Mouse (Mus musculus): ENCODE results near the gene Zswim4. TPM values are rescaled to one million over a fixed set of nuclear protein-coding genes. Genes with fewer than 3 reads are reported as not detected.

Zswim4 gene
- polyA plus RNA-seq, 1 experiment from 2014 or later = 8.9 TPM

GRCm38 (mm10) chr8:84255858-84256257 is 19.0 kb upstream of the Zswim4 start:
- peaks cover 48% of the 10 kb centered on the region for H3K36me3 ChIP-seq
- H3K4me3 ChIP-seq (replicated peaks) = peak overlapping the region; percentile 82
- H3K27ac ChIP-seq = 0 out of 2 replicates have a peak overlapping the region, but pooled peaks have one; percentile 94
- H3K27me3 ChIP-seq (replicated peaks) = no peaks in the 10 kb centered on the region
- H3K9ac ChIP-seq = no peak overlapping the region
- ATAC-seq (ENCODE audit: insufficient read depth, low FRiP score, low read depth) = no peak
- H3K9me3 ChIP-seq = no peaks in the 10 kb centered on the region
- peak overlapping the region; percentile 90 for H3K4me2 ChIP-seq
- peaks cover 15% of the 10 kb centered on the region for H3K4me1 ChIP-seq
- 72% methylated on average over 3 of the region's 3 CpGs for WGBS

GRCm38 (mm10) chr8:84249257-84250170 is 12.7 kb upstream of the Zswim4 start, which contains the start of gene D8Ertd738e:
Gene D8Ertd738e (minus strand): TSS chr8:84249719.
- peak within 1 kb of the TSS; percentile 78 for H3K9ac ChIP-seq
- H3K4me1 ChIP-seq = peaks cover 7% of the 10 kb centered on the region; the same call in 1 of the 2 replicates
- peak within 1 kb of the TSS; percentile 70 for H3K27ac ChIP-seq
- no peaks in the 10 kb centered on the region for H3K27me3 ChIP-seq (replicated peaks)
- peak; percentile 92 for ATAC-seq (ENCODE audit: insufficient read depth, low FRiP score, low read depth)
- no peaks in the 10 kb centered on the region for H3K9me3 ChIP-seq
- peak within 1 kb of the TSS; percentile 87 for H3K4me3 ChIP-seq (replicated peaks)
- H3K4me2 ChIP-seq = peak within 1 kb of the TSS; percentile 74
- WGBS = 4% methylated on average over 52 of the region's 52 CpGs
- peaks cover 47% of the 10 kb centered on the region for H3K36me3 ChIP-seq

GRCm38 (mm10) chr8:84241821-84242220 is 5.0 kb upstream of the Zswim4 start:
- H3K27ac ChIP-seq = no peak overlapping the region
- H3K36me3 ChIP-seq = peaks cover 20% of the 10 kb centered on the region
- no peak overlapping the region for H3K4me2 ChIP-seq
- H3K27me3 ChIP-seq (replicated peaks) = no peaks in the 10 kb centered on the region
- no peaks in the 10 kb centered on the region for H3K4me1 ChIP-seq
- 48% methylated on average over 2 of the region's 2 CpGs for WGBS
- no peak overlapping the region for H3K4me3 ChIP-seq (replicated peaks)
- no peaks in the 10 kb centered on the region for H3K9me3 ChIP-seq
- H3K9ac ChIP-seq = no peak overlapping the region
- ATAC-seq (ENCODE audit: insufficient read depth, low FRiP score, low read depth) = no peak

- no peak overlapping the region for H3K9ac ChIP-seq
- H3K4me1 ChIP-seq = peaks cover 2% of the 10 kb centered on the region; the same call in 1 of the 2 replicates
- no peak for ATAC-seq (ENCODE audit: insufficient read depth, low FRiP score, low read depth)
- no peak overlapping the region for H3K4me3 ChIP-seq (replicated peaks)
- H3K36me3 ChIP-seq = peaks cover 14% of the 10 kb centered on the region
- no peaks in the 10 kb centered on the region for H3K9me3 ChIP-seq
- 66% methylated on average over 6 of the region's 6 CpGs for WGBS
- H3K27ac ChIP-seq = no peak overlapping the region
- H3K4me2 ChIP-seq = no peak overlapping the region
- H3K27me3 ChIP-seq (replicated peaks) = no peaks in the 10 kb centered on the region
Observed at GRCm38 (mm10) chr8:84241167-84241566, 4.3 kb upstream of the Zswim4 start.

GRCm38 (mm10) chr8:84237542-84238229 is 831 bp upstream of the Zswim4 start:
- 11% methylated on average over 19 of the region's 19 CpGs for WGBS

GRCm38 (mm10) chr8:84236410-84236997 is 351 bp downstream of the Zswim4 start:
- Histone ChIP-seq H3K4me2 (peak overlapping the region; percentile 84), H3K27ac (peak overlapping the region; percentile 65), H3K4me1 (peaks cover 10% of the 10 kb centered on the region; the same call in 1 of the 2 replicates), H3K27me3 (replicated peaks) (no peaks in the 10 kb centered on the region), H3K4me3 (replicated peaks) (peak overlapping the region; percentile 99), H3K36me3 (peaks cover 4% of the 10 kb centered on the region; the same call in 1 of the 2 replicates), H3K9ac (peak overlapping the region; percentile 95), H3K9me3 (no peaks in the 10 kb centered on the region)
- peak; percentile 1; the same call in 1 of the 2 replicates for ATAC-seq (ENCODE audit: insufficient read depth, low FRiP score, low read depth)
- 2% methylated on average over 14 of the region's 30 CpGs for WGBS

More at GRCm38 (mm10) chr8:84237542-84238229, 831 bp upstream of the Zswim4 start:
- Histone ChIP-seq H3K4me1 (peaks cover 10% of the 10 kb centered on the region; the same call in 1 of the 2 replicates), H3K4me2 (peak overlapping the region; percentile 78), H3K27me3 (replicated peaks) (no peaks in the 10 kb centered on the region), H3K4me3 (replicated peaks) (peak overlapping the region; percentile 65), H3K27ac (peak overlapping the region; percentile 81), H3K36me3 (no peaks in the 10 kb centered on the region), H3K9ac (peak overlapping the region; percentile 58; the same call in 1 of the 2 replicates), H3K9me3 (no peaks in the 10 kb centered on the region)
- ATAC-seq (ENCODE audit: insufficient read depth, low FRiP score, low read depth) = no peak

GRCm38 (mm10) chr8:84235746-84236409 is 977 bp downstream of the Zswim4 start:
- no peak for ATAC-seq (ENCODE audit: insufficient read depth, low FRiP score, low read depth)
- Histone ChIP-seq H3K9ac (peak overlapping the region; percentile 95), H3K9me3 (no peaks in the 10 kb centered on the region), H3K36me3 (peaks cover 4% of the 10 kb centered on the region; the same call in 1 of the 2 replicates), H3K4me2 (peak overlapping the region; percentile 84), H3K4me3 (replicated peaks) (peak overlapping the region; percentile 99), H3K27me3 (replicated peaks) (no peaks in the 10 kb centered on the region), H3K27ac (peak overlapping the region; percentile 65), H3K4me1 (peaks cover 10% of the 10 kb centered on the region; the same call in 1 of the 2 replicates)
- 16% methylated on average over 10 of the region's 10 CpGs for WGBS

- 87% methylated on average over 2 of the region's 2 CpGs for WGBS
- Histone ChIP-seq H3K9me3 (no peaks in the 10 kb centered on the region), H3K27ac (no peak overlapping the region), H3K36me3 (peaks cover 16% of the 10 kb centered on the region), H3K4me2 (no peak overlapping the region), H3K9ac (no peak overlapping the region), H3K4me1 (peaks cover 10% of the 10 kb centered on the region; the same call in 1 of the 2 replicates), H3K4me3 (replicated peaks) (no peak overlapping the region), H3K27me3 (replicated peaks) (no peaks in the 10 kb centered on the region)
- no peak for ATAC-seq (ENCODE audit: insufficient read depth, low FRiP score, low read depth)
Observed at GRCm38 (mm10) chr8:84233055-84233454, 3.8 kb downstream of the Zswim4 start.

GRCm38 (mm10) chr8:84230735-84231134 is 6.1 kb downstream of the Zswim4 start:
- no peaks in the 10 kb centered on the region for H3K27me3 ChIP-seq (replicated peaks)
- H3K27ac ChIP-seq = no peak overlapping the region
- no peak overlapping the region for H3K4me3 ChIP-seq (replicated peaks)
- H3K36me3 ChIP-seq = peaks cover 19% of the 10 kb centered on the region
- H3K4me2 ChIP-seq = no peak overlapping the region
- H3K9ac ChIP-seq = no peak overlapping the region
- H3K4me1 ChIP-seq = peaks cover 4% of the 10 kb centered on the region; the same call in 1 of the 2 replicates
- ATAC-seq (ENCODE audit: insufficient read depth, low FRiP score, low read depth) = no peak
- WGBS = 77% methylated on average over 17 of the region's 17 CpGs
- H3K9me3 ChIP-seq = no peaks in the 10 kb centered on the region

- Histone ChIP-seq H3K9ac (no peak overlapping the region), H3K9me3 (no peaks in the 10 kb centered on the region), H3K27me3 (replicated peaks) (no peaks in the 10 kb centered on the region), H3K36me3 (peaks cover 36% of the 10 kb centered on the region), H3K4me3 (replicated peaks) (no peak overlapping the region), H3K4me2 (no peak overlapping the region), H3K27ac (no peak overlapping the region), H3K4me1 (no peaks in the 10 kb centered on the region)
- no peak for ATAC-seq (ENCODE audit: insufficient read depth, low FRiP score, low read depth)
- WGBS = 84% methylated on average over 21 of the region's 21 CpGs
Observed at GRCm38 (mm10) chr8:84223322-84224029, 13.4 kb downstream of the Zswim4 start.
